Mouse (Mus musculus): ENCODE data around the gene Pus3. TPM values are rescaled to one million over a fixed set of nuclear protein-coding genes. Genes with fewer than 3 reads are reported as not detected.

The Pus3 gene
- total RNA-seq, 1 experiment from 2014 or later: 13.5 TPM

Other genes starting within 250 kb of the Pus3 start
- gene Cdon, start 137.5 kb upstream of the Pus3 start, total RNA-seq (2021): 10.7 and 13.1 TPM in 2 replicates
- gene Gm1113, start 40.3 kb upstream of the Pus3 start, total RNA-seq (2021): not detected in 2 replicates
- gene Ddx25, start 67 bp upstream of the Pus3 start, total RNA-seq (2021): 0.52 and 0.73 TPM in 2 replicates
- 0.52 TPM in 1 of 2 replicates, not detected in the other for gene Pate2, start 11.7 kb downstream of the Pus3 start, total RNA-seq (2021)
- gene Hyls1, start 11.8 kb downstream of the Pus3 start, total RNA-seq (2021): 4.5 and 5.4 TPM in 2 replicates
- not detected in 2 replicates for gene Pate4, start 53.3 kb downstream of the Pus3 start, total RNA-seq (2021)
- gene Pate3, start 89.6 kb downstream of the Pus3 start, total RNA-seq (2021): not detected in 2 replicates
- gene Pate1, start 128.8 kb downstream of the Pus3 start, total RNA-seq (2021): not detected in 2 replicates
- not detected in 2 replicates for gene Gm17677, start 182.5 kb downstream of the Pus3 start, total RNA-seq (2021)
- not detected in 2 replicates for gene Gm17727, start 219.5 kb downstream of the Pus3 start, total RNA-seq (2021)
- gene Gm27235, start 231.5 kb downstream of the Pus3 start, total RNA-seq (2021): not detected in 2 replicates
- not detected in 2 replicates for gene D730048I06Rik, start 231.5 kb downstream of the Pus3 start, total RNA-seq (2021)